In the genomic region with DNA sequence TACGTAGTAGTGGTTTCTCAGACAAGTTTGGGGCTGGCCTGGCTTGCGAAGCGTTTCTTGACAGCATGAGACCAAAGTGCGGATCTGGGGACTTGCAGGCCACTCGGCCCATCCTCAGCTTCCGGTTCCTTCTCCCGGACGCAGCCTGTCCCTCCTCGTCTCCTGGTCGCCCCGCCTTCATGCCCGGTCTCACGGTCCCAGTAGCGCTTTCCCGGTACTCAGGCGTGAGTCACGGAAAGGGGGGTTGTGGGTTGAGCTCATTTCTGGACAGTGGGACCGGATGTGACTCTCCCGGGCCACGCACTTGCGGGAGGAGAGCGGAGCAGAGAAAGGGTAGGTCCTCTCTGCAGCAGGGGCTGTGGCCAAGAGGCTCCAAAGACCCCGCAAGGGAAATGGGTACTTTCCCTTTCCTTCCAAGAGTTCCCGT, we compare ENCODE assay signal across 8 mouse cellular contexts. TPM values are rescaled to one million over a fixed set of nuclear protein-coding genes. Genes with fewer than 3 reads are reported as not detected.
DNase-seq lines count a peak whose midpoint lies in the region; ATAC-seq and TF ChIP-seq lines count a peak whose summit lies in the region.

A gene (plus strand): TSS at position 46 of the 427 bp plus-strand sequence.

- no peak within 1 kb of the TSS for H3K27ac ChIP-seq in ES-E14 (ENCODE audit: insufficient read depth, low read depth, low read length, poor library complexity, severe bottlenecking)
- no peak within 1 kb of the TSS for H3K27ac ChIP-seq in forebrain, embryonic 16.5 days (ENCODE audit: low read length)
- peak within 1 kb of the TSS; percentile 84 for H3K27ac ChIP-seq in lung, embryonic 15.5 days

- peaks cover 2% of the 10 kb centered on the region in 2 experiments; a peak in 1 of 4 replicates for H3K4me1 ChIP-seq in ES-E14 (ENCODE audit: control insufficient read depth in 2 of 2, insufficient read depth in 2 of 2, low read length in 2 of 2, poor library complexity in 1 of 2)
- peaks cover 19% of the 10 kb centered on the region for H3K4me1 ChIP-seq in forebrain, embryonic 16.5 days (replicated peaks; ENCODE audit: control insufficient read depth, insufficient read depth, low read length)
- H3K4me1 ChIP-seq in lung, embryonic 15.5 days, result peaks cover 12% of the 10 kb centered on the region

- H3K27me3 ChIP-seq in forebrain, embryonic 16.5 days (replicated peaks; ENCODE audit: control insufficient read depth, insufficient read depth, low read length), result no peaks in the 10 kb centered on the region
- no peaks in the 10 kb centered on the region for H3K27me3 ChIP-seq in lung, embryonic 15.5 days

- 0 out of 2 replicates have a peak, but pooled peaks have one; percentile 1 for ATAC-seq in forebrain, embryonic 16.5 days
- peak; percentile 52; the same call in 1 of the 2 replicates for ATAC-seq in lung, embryonic 15.5 days (ENCODE audit: borderline replicate concordance, extremely low read depth, low FRiP score, low TSS enrichment)
- ATAC-seq in neutrophil, adult 5-6 weeks (ENCODE audit: extremely low read depth, insufficient number of reproducible peaks, low FRiP score, poor library complexity, severe bottlenecking), result peak; percentile 47

- H3K9ac ChIP-seq in ES-E14 (ENCODE audit: insufficient read depth, low read depth, low read length, poor library complexity, severe bottlenecking), result peak within 1 kb of the TSS; percentile 71
- peak within 1 kb of the TSS; percentile 52 for H3K9ac ChIP-seq in forebrain, embryonic 16.5 days (replicated peaks; ENCODE audit: low read depth, low read length)
- H3K9ac ChIP-seq in lung, embryonic 15.5 days, result peak within 1 kb of the TSS; percentile 54

- peak within 1 kb of the TSS; percentile 71 for H3K4me2 ChIP-seq in forebrain, embryonic 16.5 days (ENCODE audit: low read length)
- H3K4me2 ChIP-seq in lung, embryonic 15.5 days, result peak within 1 kb of the TSS; percentile 69

- in situ Hi-C loops in ES-E14 (cut with MboI; ENCODE audit: low sequenced_read_pairs in 2 of 2, unreplicated experiment in 2 of 2), result loop anchor here (5.0 to 10.0 kb wide), 2 partner anchors 128 to 131 kb away; no protein-coding TSS in a partner anchor

- H3K36me3 ChIP-seq in ES-E14 (ENCODE audit: control insufficient read depth, insufficient read depth, low read length, poor library complexity, severe bottlenecking), result no peaks in the 10 kb centered on the region
- H3K36me3 ChIP-seq in forebrain, embryonic 16.5 days (ENCODE audit: control insufficient read depth, insufficient read depth), result no peaks in the 10 kb centered on the region
- H3K36me3 ChIP-seq in lung, embryonic 15.5 days, result no peaks in the 10 kb centered on the region

- peak within 1 kb of the TSS; percentile 66 to 67 for H3K4me3 ChIP-seq in ES-E14 (ENCODE audit: insufficient read depth in 1 of 2, low read depth in 1 of 2, low read length in 2 of 2, poor library complexity in 1 of 2, severe bottlenecking in 1 of 2)
- peak within 1 kb of the TSS; percentile 43 for H3K4me3 ChIP-seq in forebrain, embryonic 16.5 days (replicated peaks; ENCODE audit: low read length)
- H3K4me3 ChIP-seq in lung, embryonic 15.5 days, result peak within 1 kb of the TSS; percentile 48

- no peak for DNase-seq in ES-E14 (ENCODE audit: low read depth, low spot score)
- DNase-seq in cerebellum, adult 18-20 months, result peak; percentile 72 to 86
- DNase-seq in heart, postnatal 4 days, result peak; percentile 86
- peak; percentile 46 to 53 for DNase-seq in layer of hippocampus, adult 8-10 months (ENCODE audit: low spot score in 2 of 2)
- DNase-seq in thymus, adult 18-20 months, result peak; percentile 40 to 50

- under 1% methylated on average over 24 of the region's 24 CpGs for WGBS in forebrain, embryonic 16.5 days
- under 1% methylated on average over 24 of the region's 24 CpGs for WGBS in lung, embryonic 15.5 days

- H3K9me3 ChIP-seq in ES-E14 (ENCODE audit: control insufficient read depth, insufficient read depth, low read depth, low read length), result no peaks in the 10 kb centered on the region; the same call in 1 of the 2 replicates
- H3K9me3 ChIP-seq in forebrain, embryonic 16.5 days (ENCODE audit: control insufficient read depth, low read length), result no peaks in the 10 kb centered on the region
- no peaks in the 10 kb centered on the region for H3K9me3 ChIP-seq in lung, embryonic 15.5 days

TF ChIP-seq in ES-E14, 5 proteins besides CTCF, POLR2A, EP300 and RAD21:
- TF ChIP-seq ZNF384 (IDR thresholded peaks at IDR 0.05; ENCODE audit: low read depth, low read length) (no peak), CHD2 (IDR thresholded peaks at IDR 0.05; ENCODE audit: low read depth, low read length) (no peak), ZC3H11A (IDR thresholded peaks at IDR 0.05; ENCODE audit: borderline replicate concordance, low read depth, low read length) (no peak), MAFK (IDR thresholded peaks at IDR 0.05; ENCODE audit: insufficient read depth, low read depth, low read length) (no peak), HCFC1 (IDR thresholded peaks at IDR 0.05; ENCODE audit: borderline replicate concordance, insufficient read depth, low read length) (no peak)

RNA-seq across cellular contexts. Expression of the gene that starts here (rescaled TPM):
- not detected in 2 replicates for total RNA-seq in ES-E14 (2012; rRNA removed)
- 5.3 and 6.4 TPM in 2 replicates for polyA plus RNA-seq in forebrain, embryonic 16.5 days (2015; fragmentation: Nextera tagmentation; extraction: Ambion mirVana)
- 1 to 10 TPM in 1 of 2 experiments, under 1 TPM in 1; 0.64 to 1.5 TPM for total RNA-seq in heart, postnatal 4 days (2021)
- 1 to 10 TPM in 2 of 4 experiments, under 1 TPM in 2; 0.43 to 3.1 (median 1.3) TPM for total RNA-seq in layer of hippocampus, adult 8-10 months (2022)
- 7.2 and 8.3 TPM in 2 replicates for polyA plus RNA-seq in lung, embryonic 15.5 days (2015; fragmentation: Nextera tagmentation; extraction: Ambion mirVana)
- total RNA-seq in neutrophil, adult 5-6 weeks (2017), result not detected in 2 replicates

Comparison
In these comparisons a context has a peak if more than half of its experiments do, and no peak if none do; other contexts are left out.
1. Peak in ATAC-seq in neutrophil, adult 5-6 weeks; RNA of the gene not detected or under 1 TPM.
2. ATAC-seq: peak in every context shown above with its lines; median percentile 52 in lung, embryonic 15.5 days; 47 in neutrophil, adult 5-6 weeks; 1 in forebrain, embryonic 16.5 days.